Mouse (Mus musculus) thymus, adult 18-20 months (tissue): ENCODE results near the gene Reck.

Experiments
- DNase-seq, 2 experiments: peaks; one replicate each; pipeline ENCODE4 v3.0.0; 2022; ENCODE audit warnings: mixed read lengths in 2 of 2

The Reck gene

GRCm38 (mm10) chr4:43875160-43875918 is at the start of gene Reck:
TSS of gene Reck (plus strand) at chr4:43875530.
- peak; percentile 61 for DNase-seq

- DNase-seq: no peak
Measured at GRCm38 (mm10) chr4:43828806-43829205, 46.5 kb upstream of the Reck start.

GRCm38 (mm10) chr4:43832031-43832430 is 43.3 kb upstream of the Reck start:
- no peak for DNase-seq

GRCm38 (mm10) chr4:43833752-43834151 is 41.6 kb upstream of the Reck start:
- DNase-seq: no peak

GRCm38 (mm10) chr4:43834749-43835148 is 40.6 kb upstream of the Reck start:
- DNase-seq: no peak

- DNase-seq: no peak
Measured at GRCm38 (mm10) chr4:43838326-43838725, 37.0 kb upstream of the Reck start.

- DNase-seq: no peak
Measured at GRCm38 (mm10) chr4:43840101-43840500, 35.2 kb upstream of the Reck start, which contains the start of gene Olfr157. TSS of gene Olfr157 (minus strand) at chr4:43840201.

GRCm38 (mm10) chr4:43851265-43851664 is 24.1 kb upstream of the Reck start, which contains the start of gene Olfr155:
TSS of gene Olfr155 (plus strand) at chr4:43851565.
- DNase-seq: no peak

GRCm38 (mm10) chr4:43854101-43854500 is 21.2 kb upstream of the Reck start:
- DNase-seq: no peak

GRCm38 (mm10) chr4:43859886-43860285 is 15.4 kb upstream of the Reck start:
- DNase-seq: no peak

GRCm38 (mm10) chr4:43860744-43861519 is 14.4 kb upstream of the Reck start:
- peak; percentile 4 to 11 for DNase-seq

GRCm38 (mm10) chr4:43863298-43863697 is 12.0 kb upstream of the Reck start:
- DNase-seq: no peak

GRCm38 (mm10) chr4:43869821-43870220 is 5.5 kb upstream of the Reck start:
- no peak for DNase-seq

- DNase-seq: no peak
Measured at GRCm38 (mm10) chr4:43874501-43874900, 829 bp upstream of the Reck start.

- peak in 1 of 2 experiments; percentile 11 for DNase-seq
Measured at GRCm38 (mm10) chr4:43875919-43876411, 635 bp downstream of the Reck start.

GRCm38 (mm10) chr4:43877230-43877629 is 1.9 kb downstream of the Reck start:
- no peak for DNase-seq

- no peak for DNase-seq
Measured at GRCm38 (mm10) chr4:43878121-43878776, 2.9 kb downstream of the Reck start.

GRCm38 (mm10) chr4:43879566-43879965 is 4.2 kb downstream of the Reck start:
- no peak for DNase-seq

- DNase-seq: no peak
Measured at GRCm38 (mm10) chr4:43884196-43884595, 8.9 kb downstream of the Reck start.

- no peak for DNase-seq
Measured at GRCm38 (mm10) chr4:43891247-43891646, 15.9 kb downstream of the Reck start.

- DNase-seq: no peak
Measured at GRCm38 (mm10) chr4:43897209-43897608, 21.9 kb downstream of the Reck start.

- no peak for DNase-seq
Measured at GRCm38 (mm10) chr4:43899197-43899596, 23.9 kb downstream of the Reck start.

- DNase-seq: peak in 1 of 2 experiments; percentile 12
Measured at GRCm38 (mm10) chr4:43903690-43904089, 28.4 kb downstream of the Reck start.
